In genomic region chr4:124973296-124973695, GRCm38 (mm10) we compare ENCODE assay signal across 22 mouse cellular contexts. TPM values are rescaled to one million over a fixed set of nuclear protein-coding genes. Genes with fewer than 3 reads are reported as not detected.
DNase-seq lines count a peak whose midpoint lies in the region; ATAC-seq and TF ChIP-seq lines count a peak whose summit lies in the region.
"Had no signal": no experiment of that assay in that cellular context is flagged by ENCODE, and none has a peak within 500 bp of the region (broad histone marks: within the 10 kb centered on the region; RNA-seq: fewer than 3 reads in every experiment).

No protein-coding gene starts in this region.

- no peaks in the 10 kb centered on the region for H3K36me3 ChIP-seq in forebrain, embryonic 10.5 days (replicated peaks)
- H3K36me3 ChIP-seq in forebrain, postnatal 0 days (ENCODE audit: insufficient read depth) = no peaks in the 10 kb centered on the region
- H3K36me3 ChIP-seq: G1E; heart, embryonic 13.5 days; limb, embryonic 15.5 days; midbrain, embryonic 13.5 days had no signal

- H3K4me1 ChIP-seq in forebrain, embryonic 10.5 days = peaks cover 76% of the 10 kb centered on the region
- H3K4me1 ChIP-seq in forebrain, postnatal 0 days (ENCODE audit: insufficient read depth) = peaks cover 5% of the 10 kb centered on the region; the same call in 1 of the 2 replicates
- H3K4me1 ChIP-seq: heart, embryonic 13.5 days had no signal

- H3K9ac ChIP-seq in forebrain, postnatal 0 days = no peak overlapping the region
- H3K9ac ChIP-seq: heart, embryonic 13.5 days; limb, embryonic 15.5 days; liver, postnatal 0 days; midbrain, embryonic 13.5 days had no signal

- ATAC-seq in forebrain, postnatal 0 days = no peak
- no peak for ATAC-seq in megakaryocyte, adult 5-6 weeks (ENCODE audit: poor library complexity, severe bottlenecking)
- ATAC-seq: activated CD4-positive, CD25-positive, alpha-beta regulatory T cell, adult 4 months; forebrain, embryonic 14.5 days; liver, postnatal 0 days; midbrain, embryonic 13.5 days had no signal

- WGBS in forebrain, embryonic 10.5 days = 81% methylated on average over 2 of the region's 2 CpGs
- 72% methylated on average over 2 of the region's 2 CpGs for WGBS in forebrain, postnatal 0 days

- DNase-seq in forebrain, embryonic 10.5 days (ENCODE audit: extremely low spot score, low spot score) = no peak
- no peak for DNase-seq in forebrain, postnatal 0 days
- peak; percentile 40 for DNase-seq in right cerebral cortex, postnatal 14 days
- DNase-seq in right cerebral cortex, postnatal 36 days (ENCODE audit: low spot score in 2 of 2) = no peak
- DNase-seq in R1 (ENCODE audit: low read depth, low spot score) = peak; percentile 84
- peak; percentile 63 for DNase-seq in mesoderm, embryonic 11.5 days (ENCODE audit: low read depth, low spot score)
- DNase-seq in left cerebral cortex, adult 9 months (ENCODE audit: low spot score in 2 of 2) = no peak
- DNase-seq: cerebellum, adult 9-10 months; heart, postnatal 36 days; kidney, adult 18-20 months; kidney, postnatal 36 days; liver, postnatal 0 days; lung, postnatal 36 days; right cerebral cortex, adult 18-20 months; thymus, postnatal 4 days had no signal

- TF ChIP-seq CTCF in forebrain, postnatal 0 days (IDR thresholded peaks at IDR 0.05; ENCODE audit: low read depth) = no peak

- peak overlapping the region; percentile 85 for H3K27ac ChIP-seq in forebrain, embryonic 10.5 days
- H3K27ac ChIP-seq in forebrain, postnatal 0 days (ENCODE audit: low read depth, low read length) = no peak overlapping the region
- H3K27ac ChIP-seq: heart, embryonic 13.5 days; limb, embryonic 15.5 days; midbrain, embryonic 13.5 days had no signal

- H3K9me3 ChIP-seq in forebrain, embryonic 10.5 days = no peaks in the 10 kb centered on the region
- H3K9me3 ChIP-seq in forebrain, postnatal 0 days (ENCODE audit: low read length) = no peaks in the 10 kb centered on the region
- H3K9me3 ChIP-seq: G1E; heart, embryonic 13.5 days; limb, embryonic 15.5 days; midbrain, embryonic 13.5 days had no signal

- no peak overlapping the region for H3K4me2 ChIP-seq in forebrain, postnatal 0 days (ENCODE audit: low read depth)
- H3K4me2 ChIP-seq: heart, embryonic 13.5 days; limb, embryonic 15.5 days; midbrain, embryonic 13.5 days had no signal

- peaks cover 6% of the 10 kb centered on the region; the same call in 1 of the 2 replicates for H3K27me3 ChIP-seq in forebrain, embryonic 10.5 days (ENCODE audit: poor library complexity, severe bottlenecking)
- H3K27me3 ChIP-seq in forebrain, postnatal 0 days (ENCODE audit: insufficient read depth, low read length) = no peaks in the 10 kb centered on the region
- H3K27me3 ChIP-seq: midbrain, embryonic 13.5 days had no signal

- no peak overlapping the region for H3K4me3 ChIP-seq in forebrain, embryonic 10.5 days
- no peak overlapping the region for H3K4me3 ChIP-seq in forebrain, postnatal 0 days (ENCODE audit: low read depth, low read length)
- H3K4me3 ChIP-seq: heart, embryonic 13.5 days; limb, embryonic 15.5 days; midbrain, embryonic 13.5 days had no signal

RNA-seq across cellular contexts. Expression of gene Rspo1, which starts 12.9 kb away (rescaled TPM):
- polyA plus RNA-seq in forebrain, embryonic 10.5 days (2016; fragmentation: Nextera tagmentation; extraction: Ambion mirVana) = 40.0 and 46.8 TPM in 2 replicates
- 0.77 and 2.4 TPM in 2 replicates for total RNA-seq in forebrain, postnatal 0 days (2014; rRNA removed)
- 0.87 and 1.9 TPM in 2 replicates for polyA plus RNA-seq in forebrain, postnatal 0 days (2015; fragmentation: Nextera tagmentation; extraction: Ambion mirVana)
- total RNA-seq in megakaryocyte, adult 5-6 weeks (2015) = 9.5 and 11.9 TPM in 2 replicates
- total RNA-seq in megakaryocyte, adult 5-6 weeks (2017) = 4.8 and 5.9 TPM in 2 replicates
- total RNA-seq: G1E had no signal
- polyA plus RNA-seq: activated CD4-positive, CD25-positive, alpha-beta regulatory T cell, adult 4 months; G1E had no signal

RNA-seq across cellular contexts. Expression of gene Cdca8, which starts 34.2 kb away (rescaled TPM):
- polyA plus RNA-seq in forebrain, embryonic 10.5 days (2016; fragmentation: Nextera tagmentation; extraction: Ambion mirVana) = 293 and 297 TPM in 2 replicates
- 7.3 and 10.1 TPM in 2 replicates for total RNA-seq in forebrain, postnatal 0 days (2014; rRNA removed)
- 16.8 and 21.2 TPM in 2 replicates for polyA plus RNA-seq in forebrain, postnatal 0 days (2015; fragmentation: Nextera tagmentation; extraction: Ambion mirVana)
- 109 and 126 TPM in 2 replicates for total RNA-seq in megakaryocyte, adult 5-6 weeks (2015)
- 116 and 152 TPM in 2 replicates for total RNA-seq in megakaryocyte, adult 5-6 weeks (2017)

RNA-seq across cellular contexts. Expression of gene 9930104L06Rik, which starts 36.4 kb away (rescaled TPM):
- polyA plus RNA-seq in forebrain, embryonic 10.5 days (2016; fragmentation: Nextera tagmentation; extraction: Ambion mirVana) = 16.4 and 17.5 TPM in 2 replicates
- 12.4 and 36.1 TPM in 2 replicates for total RNA-seq in forebrain, postnatal 0 days (2014; rRNA removed)
- 6.0 and 8.7 TPM in 2 replicates for polyA plus RNA-seq in forebrain, postnatal 0 days (2015; fragmentation: Nextera tagmentation; extraction: Ambion mirVana)
- total RNA-seq in megakaryocyte, adult 5-6 weeks (2015) = 2.4 and 4.0 TPM in 2 replicates
- 6.7 and 7.8 TPM in 2 replicates for total RNA-seq in megakaryocyte, adult 5-6 weeks (2017)

RNA-seq across cellular contexts. Expression of gene Gnl2, which starts 43.1 kb away (rescaled TPM):
- 99.7 and 107 TPM in 2 replicates for polyA plus RNA-seq in forebrain, embryonic 10.5 days (2016; fragmentation: Nextera tagmentation; extraction: Ambion mirVana)
- total RNA-seq in forebrain, postnatal 0 days (2014; rRNA removed) = 63.7 and 68.5 TPM in 2 replicates
- 82.3 and 84.0 TPM in 2 replicates for polyA plus RNA-seq in forebrain, postnatal 0 days (2015; fragmentation: Nextera tagmentation; extraction: Ambion mirVana)
- total RNA-seq in megakaryocyte, adult 5-6 weeks (2015) = 30.6 and 36.1 TPM in 2 replicates
- total RNA-seq in megakaryocyte, adult 5-6 weeks (2017) = 61.7 and 64.0 TPM in 2 replicates

Comparison
In these comparisons a context has a peak if more than half of its experiments do, and no peak if none do; other contexts are left out.
1. DNase-seq: peak in right cerebral cortex, postnatal 14 days (single experiment), R1 (single experiment) and mesoderm, embryonic 11.5 days (single experiment); none in forebrain, embryonic 10.5 days (single experiment), forebrain, postnatal 0 days (single experiment), right cerebral cortex, postnatal 36 days (0 of 2) and left cerebral cortex, adult 9 months (0 of 2).